Mouse (Mus musculus): Measurements from ENCODE around the gene Dst. TPM values are rescaled to one million over a fixed set of nuclear protein-coding genes. Genes with fewer than 3 reads are reported as not detected.
A peak's percentile ranks its signal among the peaks of the same experiment; 100 is the strongest.

Gene Dst
- polyA plus RNA-seq, 1 experiment from 2014 or later: 15.6 TPM

DNA sequence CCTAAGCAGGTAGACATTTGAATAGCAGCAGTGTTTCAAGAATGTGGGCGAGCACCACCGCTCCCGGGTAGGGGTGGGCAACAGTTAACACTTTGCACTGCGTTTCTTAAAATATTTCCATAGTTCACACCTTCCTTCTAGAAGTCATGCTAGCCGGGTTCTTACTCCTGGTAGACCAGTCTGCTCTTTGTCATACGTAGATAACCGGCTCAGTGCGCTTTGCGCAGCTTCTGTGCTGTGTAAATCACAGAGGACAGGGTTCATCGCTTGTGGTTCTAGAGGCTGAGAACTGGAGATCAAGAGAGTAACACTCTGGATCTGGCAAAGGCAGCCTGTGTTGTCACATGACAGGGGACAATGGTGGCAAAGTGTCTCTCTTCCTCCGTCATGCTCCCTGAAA lies 208.4 kb downstream of the Dst start:
- no peak overlapping the region for H3K4me2 ChIP-seq
- 0 out of 2 replicates have a peak, but pooled peaks cover 3% of the 10 kb centered on the region for H3K4me1 ChIP-seq (ENCODE audit: insufficient read depth)
- WGBS: 56% methylated on average over 11 of the region's 11 CpGs
- H3K36me3 ChIP-seq (ENCODE audit: insufficient read depth): no peaks in the 10 kb centered on the region
- no peaks in the 10 kb centered on the region for H3K27me3 ChIP-seq (ENCODE audit: insufficient read depth, low read length)
- DNase-seq: no peak
- H3K4me3 ChIP-seq (ENCODE audit: low read depth, low read length): no peak overlapping the region
- H3K9me3 ChIP-seq (ENCODE audit: low read depth, low read length): no peaks in the 10 kb centered on the region
- H3K9ac ChIP-seq: no peak overlapping the region
- H3K27ac ChIP-seq (ENCODE audit: low read depth): no peak overlapping the region
- TF ChIP-seq CTCF (IDR thresholded peaks at IDR 0.05; ENCODE audit: low read depth): no peak
- ATAC-seq (ENCODE audit: insufficient read depth): no peak

DNA sequence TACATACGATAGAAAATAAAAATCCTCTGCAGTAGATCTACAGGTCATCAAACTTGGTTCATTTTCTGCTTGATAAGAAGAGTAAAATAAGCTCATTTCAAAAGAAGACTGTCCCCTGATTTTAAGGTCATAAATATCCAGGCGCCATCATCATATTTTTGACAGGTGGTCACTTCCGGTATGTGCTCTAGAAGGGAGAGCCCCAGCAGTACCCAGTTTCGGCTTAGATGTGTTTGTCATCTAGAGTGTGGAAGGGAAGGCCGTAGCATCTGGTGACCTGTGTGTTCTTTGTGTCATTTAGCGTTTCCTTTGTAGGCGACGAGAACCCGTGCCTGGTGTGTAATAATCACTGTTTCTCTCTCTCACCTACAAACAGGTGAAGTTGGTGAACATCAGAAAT lies 209.0 kb downstream of the Dst start:
- no peaks in the 10 kb centered on the region for H3K36me3 ChIP-seq (ENCODE audit: insufficient read depth)
- no peak for TF ChIP-seq CTCF (IDR thresholded peaks at IDR 0.05; ENCODE audit: low read depth)
- 71% methylated on average over 9 of the region's 9 CpGs for WGBS

DNA sequence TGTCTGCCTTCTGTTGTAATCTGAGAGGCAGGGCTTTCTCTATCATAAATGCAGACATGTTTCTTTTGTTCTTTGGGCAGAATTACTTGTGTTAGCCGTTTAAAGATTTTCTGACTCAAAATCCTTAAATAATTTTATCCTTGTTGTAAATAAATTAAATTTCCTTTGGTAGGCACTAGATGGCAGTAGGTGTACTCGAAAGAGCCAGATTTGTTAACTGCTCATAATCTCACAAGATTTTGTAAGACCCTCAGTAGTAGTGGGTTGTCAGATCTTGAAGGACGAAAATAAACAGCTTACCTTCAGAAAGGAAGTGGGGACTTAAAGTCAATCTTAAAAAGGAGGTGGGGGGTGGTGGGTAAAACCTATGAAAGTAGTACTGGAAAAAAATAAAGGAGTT lies 209.7 kb downstream of the Dst start:
- 0 out of 2 replicates have a peak, but pooled peaks cover 3% of the 10 kb centered on the region for H3K4me1 ChIP-seq (ENCODE audit: insufficient read depth)
- TF ChIP-seq CTCF (IDR thresholded peaks at IDR 0.05; ENCODE audit: low read depth): peak; percentile 55
- 20% methylated on average over 3 of the region's 3 CpGs for WGBS
- no peak overlapping the region for H3K4me3 ChIP-seq (ENCODE audit: low read depth, low read length)
- no peak overlapping the region for H3K27ac ChIP-seq (ENCODE audit: low read depth)
- H3K4me2 ChIP-seq: no peak overlapping the region
- H3K9ac ChIP-seq: no peak overlapping the region
- ATAC-seq (ENCODE audit: insufficient read depth) (no peak), DNase-seq (peak; percentile 80)
- no peaks in the 10 kb centered on the region for H3K9me3 ChIP-seq (ENCODE audit: low read depth, low read length)
- H3K36me3 ChIP-seq (ENCODE audit: insufficient read depth): no peaks in the 10 kb centered on the region
- H3K27me3 ChIP-seq (ENCODE audit: insufficient read depth, low read length): no peaks in the 10 kb centered on the region

More for the DNA sequence above, 209.0 kb downstream of the Dst start:
- Histone ChIP-seq H3K27me3 (ENCODE audit: insufficient read depth, low read length) (no peaks in the 10 kb centered on the region), H3K9ac (no peak overlapping the region), H3K4me3 (ENCODE audit: low read depth, low read length) (no peak overlapping the region), H3K9me3 (ENCODE audit: low read depth, low read length) (no peaks in the 10 kb centered on the region), H3K27ac (ENCODE audit: low read depth) (no peak overlapping the region), H3K4me2 (no peak overlapping the region), H3K4me1 (ENCODE audit: insufficient read depth) (0 out of 2 replicates have a peak, but pooled peaks cover 3% of the 10 kb centered on the region)
- ATAC-seq (ENCODE audit: insufficient read depth) (no peak), DNase-seq (no peak)

DNA sequence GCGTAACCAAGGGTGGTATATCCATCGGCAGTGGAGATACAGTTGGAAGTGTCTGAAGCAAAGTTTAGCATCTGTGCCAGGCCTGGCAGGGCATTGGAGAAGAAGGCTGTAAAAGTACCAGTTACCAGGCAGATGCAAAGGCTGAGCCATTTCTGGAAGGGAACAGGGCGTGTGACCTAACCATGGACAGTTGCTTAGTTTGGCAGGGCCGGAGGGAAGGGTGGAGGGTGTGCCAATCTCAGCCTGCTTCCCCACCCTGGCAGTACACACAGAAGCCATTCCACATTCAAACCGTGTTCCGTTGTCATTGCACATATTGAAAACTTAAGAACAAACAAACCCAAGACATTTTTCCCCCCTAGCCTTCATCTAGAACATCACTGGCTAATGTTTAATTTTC lies 212.0 kb downstream of the Dst start:
- no peak for ATAC-seq (ENCODE audit: insufficient read depth)
- no peak for TF ChIP-seq CTCF (IDR thresholded peaks at IDR 0.05; ENCODE audit: low read depth)
- Histone ChIP-seq H3K4me2 (no peak overlapping the region; the same call in 1 of the 2 replicates), H3K9ac (no peak overlapping the region), H3K27ac (ENCODE audit: low read depth) (no peak overlapping the region), H3K27me3 (ENCODE audit: insufficient read depth, low read length) (no peaks in the 10 kb centered on the region), H3K9me3 (ENCODE audit: low read depth, low read length) (no peaks in the 10 kb centered on the region), H3K4me1 (ENCODE audit: insufficient read depth) (0 out of 2 replicates have a peak, but pooled peaks cover 3% of the 10 kb centered on the region), H3K4me3 (ENCODE audit: low read depth, low read length) (no peak overlapping the region), H3K36me3 (ENCODE audit: insufficient read depth) (no peaks in the 10 kb centered on the region)
- no peak for DNase-seq
- 67% methylated on average over 6 of the region's 6 CpGs for WGBS

DNA sequence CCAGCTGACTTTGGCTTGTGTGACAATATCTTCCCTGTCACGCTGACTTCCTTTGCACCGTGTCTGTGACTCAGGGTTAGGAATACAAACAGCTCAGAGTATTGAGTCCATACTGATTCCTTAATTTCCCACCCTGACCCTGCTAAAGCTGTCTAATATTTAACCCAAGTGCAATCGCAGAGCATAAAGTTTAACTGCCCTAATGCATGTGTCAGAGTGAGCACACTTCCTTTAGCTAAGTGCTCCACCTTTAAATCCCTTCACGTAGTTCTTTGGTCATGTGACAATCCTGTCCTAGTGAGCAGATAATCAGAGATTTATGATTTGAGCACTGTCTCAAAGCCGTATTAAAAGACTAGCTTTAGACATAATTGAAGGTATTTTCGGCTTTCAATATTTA lies 212.6 kb downstream of the Dst start:
- H3K27ac ChIP-seq (ENCODE audit: low read depth): no peak overlapping the region
- H3K36me3 ChIP-seq (ENCODE audit: insufficient read depth): no peaks in the 10 kb centered on the region
- peak overlapping the region; percentile 40 for H3K4me3 ChIP-seq (ENCODE audit: low read depth, low read length)
- H3K9me3 ChIP-seq (ENCODE audit: low read depth, low read length): no peaks in the 10 kb centered on the region
- peak overlapping the region; percentile 71 for H3K4me2 ChIP-seq
- ATAC-seq (ENCODE audit: insufficient read depth) (no peak; the same call in 1 of the 2 replicates), DNase-seq (no peak)
- no peak for TF ChIP-seq CTCF (IDR thresholded peaks at IDR 0.05; ENCODE audit: low read depth)
- H3K4me1 ChIP-seq (ENCODE audit: insufficient read depth): 0 out of 2 replicates have a peak, but pooled peaks cover 3% of the 10 kb centered on the region
- WGBS: 13% methylated on average over 6 of the region's 6 CpGs
- H3K27me3 ChIP-seq (ENCODE audit: insufficient read depth, low read length): no peaks in the 10 kb centered on the region
- no peak overlapping the region for H3K9ac ChIP-seq

DNA sequence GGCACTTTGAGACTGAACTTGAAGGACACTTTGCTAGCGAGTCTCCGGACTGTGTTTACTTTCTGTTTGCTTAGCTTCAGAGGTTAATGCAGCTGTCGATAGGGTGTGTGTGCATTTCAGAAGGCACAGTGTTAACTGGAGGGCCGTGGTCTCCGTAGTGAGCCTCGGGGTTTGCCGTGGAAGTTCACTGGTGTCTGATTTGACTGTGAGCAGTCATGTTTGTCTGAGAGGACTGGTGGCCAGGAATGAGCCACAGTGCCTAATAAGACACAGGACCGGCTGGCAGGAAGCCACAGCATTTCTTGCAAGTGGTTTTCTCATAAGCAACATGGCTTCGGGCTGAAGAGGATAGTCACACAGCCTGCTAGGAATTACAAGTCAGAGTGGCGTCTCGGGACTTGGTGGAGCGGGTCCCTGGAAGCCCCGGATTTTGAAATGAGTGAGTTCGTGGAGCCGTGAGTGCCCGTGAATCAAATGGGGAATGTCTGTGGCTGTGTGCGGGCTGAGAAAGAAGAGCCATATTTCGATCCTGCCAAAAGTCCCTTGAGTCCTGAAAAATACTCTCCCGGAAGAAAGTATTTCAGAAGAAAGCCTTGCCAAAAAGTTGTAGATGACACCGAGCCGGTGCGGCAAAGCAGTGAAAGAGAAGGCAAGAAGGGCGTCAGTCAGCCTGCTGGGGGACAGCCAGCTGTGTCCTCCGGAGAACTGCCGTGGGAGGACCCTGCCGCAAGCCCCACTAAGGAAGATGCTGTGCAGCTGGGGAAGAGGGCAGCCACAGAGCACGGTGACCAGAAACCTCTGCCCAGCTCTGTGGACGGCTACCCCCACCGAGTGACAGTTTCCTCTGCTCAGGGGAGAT lies 213.4 kb downstream of the Dst start:
- 23% methylated on average over 29 of the region's 29 CpGs for WGBS
- H3K4me1 ChIP-seq (ENCODE audit: insufficient read depth): 0 out of 2 replicates have a peak, but pooled peaks cover 3% of the 10 kb centered on the region
- H3K27me3 ChIP-seq (ENCODE audit: insufficient read depth, low read length): no peaks in the 10 kb centered on the region
- TF ChIP-seq CTCF (IDR thresholded peaks at IDR 0.05; ENCODE audit: low read depth): no peak
- peak overlapping the region; percentile 40 for H3K4me3 ChIP-seq (ENCODE audit: low read depth, low read length)
- peak; percentile 86 for DNase-seq
- peak; percentile 53 for ATAC-seq (ENCODE audit: insufficient read depth)
- peak overlapping the region; percentile 71 for H3K4me2 ChIP-seq
- H3K36me3 ChIP-seq (ENCODE audit: insufficient read depth): no peaks in the 10 kb centered on the region
- peak overlapping the region; percentile 76 for H3K27ac ChIP-seq (ENCODE audit: low read depth)
- H3K9ac ChIP-seq: peak overlapping the region; percentile 49
- H3K9me3 ChIP-seq (ENCODE audit: low read depth, low read length): no peaks in the 10 kb centered on the region

DNA sequence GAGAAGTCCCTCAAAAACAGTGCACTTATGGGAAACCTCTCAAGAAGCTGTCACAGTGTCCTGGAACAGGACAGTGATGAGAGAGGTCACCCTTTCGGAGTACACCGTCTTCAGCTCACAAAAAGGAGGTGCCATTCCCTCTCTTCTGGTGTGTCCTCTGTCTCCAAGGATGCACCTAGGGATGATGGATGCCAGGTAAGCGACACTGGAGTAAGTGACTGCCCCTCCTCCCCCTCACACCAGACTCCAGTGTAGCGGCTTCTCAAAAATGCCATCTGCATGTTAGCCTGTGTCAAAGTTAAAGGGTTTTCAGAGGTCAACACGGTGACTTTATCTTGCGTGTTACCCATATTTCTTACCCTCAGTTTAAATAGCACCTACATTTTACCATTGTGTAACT lies 214.2 kb downstream of the Dst start:
- no peak for TF ChIP-seq CTCF (IDR thresholded peaks at IDR 0.05; ENCODE audit: low read depth)
- no peaks in the 10 kb centered on the region for H3K27me3 ChIP-seq (ENCODE audit: insufficient read depth, low read length)
- no peaks in the 10 kb centered on the region for H3K36me3 ChIP-seq (ENCODE audit: insufficient read depth)
- ATAC-seq (ENCODE audit: insufficient read depth) (no peak), DNase-seq (no peak)
- H3K4me1 ChIP-seq (ENCODE audit: insufficient read depth): 0 out of 2 replicates have a peak, but pooled peaks cover 3% of the 10 kb centered on the region
- no peak overlapping the region; the same call in 1 of the 2 replicates for H3K4me2 ChIP-seq
- 67% methylated on average over 6 of the region's 6 CpGs for WGBS
- H3K27ac ChIP-seq (ENCODE audit: low read depth): no peak overlapping the region
- H3K9ac ChIP-seq: no peak overlapping the region
- H3K4me3 ChIP-seq (ENCODE audit: low read depth, low read length): no peak overlapping the region
- H3K9me3 ChIP-seq (ENCODE audit: low read depth, low read length): no peaks in the 10 kb centered on the region
